Mouse (Mus musculus): ENCODE measurements at regions not wholly inside any gene's neighbourhood (a gene's known extent, or its start where the extent isn't known, plus 50 kb on each side); places are given as distances from the start of the nearest gene placed in this dataset.

GRCm38 (mm10) chr5:125843259-125843658, 311.7 kb downstream of the Tmem132b start:
- no peak for DNase-seq

DNA sequence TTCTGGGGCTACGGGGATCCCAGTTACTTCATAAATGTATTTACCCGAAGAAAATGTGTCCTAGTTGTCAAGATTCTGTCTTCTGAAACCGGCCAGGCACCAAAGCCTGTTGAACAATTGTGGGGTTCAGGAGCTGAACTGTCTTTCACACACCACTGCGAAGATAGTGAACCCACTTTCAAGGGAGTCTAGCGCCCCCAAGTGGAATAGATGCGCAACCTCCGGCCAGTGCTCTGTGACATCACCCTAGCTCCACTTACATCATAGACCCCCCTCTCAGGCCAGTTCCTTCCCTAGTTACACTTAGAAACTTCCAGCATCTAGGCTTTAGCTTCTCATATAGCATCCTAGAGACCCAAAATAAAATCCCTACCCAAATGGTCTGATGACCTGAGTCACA, 318.1 kb downstream of the Tmem132b start:
- DNase-seq: no peak

DNA sequence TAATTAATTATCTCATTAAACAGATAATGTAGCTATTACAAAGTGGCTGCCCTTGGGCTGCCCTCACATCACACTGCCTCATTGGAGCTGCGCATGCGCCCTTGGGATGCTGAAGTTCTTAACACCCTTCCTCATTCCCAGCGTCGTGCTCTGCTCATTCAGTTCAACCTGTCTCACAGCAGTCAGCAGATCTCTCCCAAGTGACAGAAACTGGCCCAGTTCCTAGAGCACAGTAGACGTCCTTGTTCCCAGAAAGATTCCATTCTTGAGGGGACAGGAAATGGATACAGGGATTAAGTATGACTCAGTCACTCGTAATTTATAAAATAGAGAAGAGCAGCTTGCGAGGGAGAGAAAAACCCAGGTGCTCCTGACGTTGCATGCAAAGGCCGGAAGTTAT, 344.7 kb downstream of the Tmem132b start:
- DNase-seq: no peak

GRCm38 (mm10) chr5:125888840-125889239, 357.3 kb downstream of the Tmem132b start:
- no peak for DNase-seq

GRCm38 (mm10) chr5:125893864-125894263, 362.3 kb downstream of the Tmem132b start:
- DNase-seq: no peak

- no peak for DNase-seq
Observed at GRCm38 (mm10) chr5:125902038-125902437, 370.5 kb downstream of the Tmem132b start.

DNA sequence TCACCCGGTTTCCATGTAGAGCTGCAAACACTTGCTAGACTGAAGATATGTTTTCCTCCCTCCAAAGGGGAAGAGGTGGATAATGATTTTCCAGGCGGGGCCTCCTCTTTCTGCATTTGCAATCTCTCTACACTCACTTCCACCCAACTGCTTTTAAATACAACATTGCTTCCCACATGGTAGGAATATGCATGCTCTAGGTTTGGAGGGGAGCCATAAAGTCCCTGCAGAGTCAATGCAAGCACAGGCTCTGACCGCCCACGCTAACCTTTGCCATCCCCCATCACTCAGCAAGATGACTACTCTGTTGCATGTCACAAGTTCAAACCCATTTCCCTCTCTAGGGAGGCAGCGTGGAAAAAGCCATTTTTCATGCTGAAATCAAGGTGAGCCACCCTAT, 372.9 kb downstream of the Tmem132b start:
- no peak for DNase-seq

DNA sequence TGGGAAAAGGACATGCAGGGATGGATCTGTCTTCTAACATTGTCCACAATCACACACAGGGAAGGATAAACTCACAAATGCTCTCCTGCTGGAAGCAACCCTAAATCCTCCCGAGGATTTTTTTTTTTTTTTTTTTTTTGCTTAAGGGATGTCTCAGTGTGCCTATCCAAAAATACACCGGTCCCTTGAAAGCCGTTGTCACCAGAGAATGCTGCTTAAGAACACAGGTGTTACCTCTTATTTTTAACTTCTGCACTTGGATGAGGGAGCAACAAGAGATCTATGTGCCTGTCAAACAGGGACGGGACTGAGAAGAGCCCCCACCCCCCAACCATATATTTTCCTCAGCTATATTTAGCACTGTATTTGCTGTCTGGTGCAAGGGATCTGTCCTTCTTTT, 375.8 kb downstream of the Tmem132b start:
- DNase-seq: no peak

GRCm38 (mm10) chr5:125907909-125908308, 376.3 kb downstream of the Tmem132b start:
- no peak for DNase-seq

DNA sequence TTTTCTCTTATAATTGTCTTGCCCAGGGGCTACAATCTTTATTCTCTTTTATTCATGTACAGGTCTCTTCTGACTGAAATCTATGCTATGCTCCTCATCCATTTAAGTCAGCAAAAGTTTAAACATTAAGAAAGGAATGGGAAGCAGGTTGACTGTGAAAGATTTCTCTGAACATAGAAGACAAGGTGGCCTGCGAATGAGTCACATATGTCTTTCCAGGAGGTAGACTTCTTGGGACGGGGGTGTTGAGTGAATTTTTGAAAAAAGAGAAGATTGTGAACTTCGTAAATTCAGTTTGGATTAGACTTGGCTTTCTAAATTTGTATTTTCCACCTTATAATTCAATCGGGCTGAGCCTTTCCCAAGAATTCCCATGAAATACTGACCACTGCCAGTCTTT, 384.3 kb downstream of the Tmem132b start:
- DNase-seq: no peak

DNA sequence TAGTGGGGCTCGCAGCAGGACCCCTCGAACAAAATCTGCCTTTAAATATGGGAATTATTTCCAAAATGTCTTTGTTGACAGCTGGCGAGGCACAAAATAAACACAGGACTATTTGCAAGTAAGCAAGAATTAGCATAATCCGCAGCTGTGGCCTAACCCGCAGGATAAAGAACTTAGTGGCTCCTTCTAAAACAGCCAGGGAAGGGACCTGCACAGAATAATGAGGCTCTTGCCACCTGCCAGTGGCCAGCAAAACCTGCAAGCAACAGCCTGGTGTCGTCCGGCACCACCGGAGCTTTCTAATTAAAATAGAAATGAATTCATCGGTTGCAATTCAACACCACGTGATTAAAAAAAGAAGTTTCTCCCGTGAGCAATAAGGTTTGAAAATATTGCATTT, 389.4 kb downstream of the Tmem132b start:
- no peak for DNase-seq

GRCm38 (mm10) chr5:125925856-125926497, 394.4 kb downstream of the Tmem132b start:
- no peak for DNase-seq

- no peak for DNase-seq
Observed at GRCm38 (mm10) chr5:125931502-125931901, 399.9 kb downstream of the Tmem132b start.

GRCm38 (mm10) chr5:125939416-125939815, 407.8 kb downstream of the Tmem132b start:
- DNase-seq: no peak

GRCm38 (mm10) chr5:125946729-125947128, 415.2 kb downstream of the Tmem132b start:
- DNase-seq: no peak

DNA sequence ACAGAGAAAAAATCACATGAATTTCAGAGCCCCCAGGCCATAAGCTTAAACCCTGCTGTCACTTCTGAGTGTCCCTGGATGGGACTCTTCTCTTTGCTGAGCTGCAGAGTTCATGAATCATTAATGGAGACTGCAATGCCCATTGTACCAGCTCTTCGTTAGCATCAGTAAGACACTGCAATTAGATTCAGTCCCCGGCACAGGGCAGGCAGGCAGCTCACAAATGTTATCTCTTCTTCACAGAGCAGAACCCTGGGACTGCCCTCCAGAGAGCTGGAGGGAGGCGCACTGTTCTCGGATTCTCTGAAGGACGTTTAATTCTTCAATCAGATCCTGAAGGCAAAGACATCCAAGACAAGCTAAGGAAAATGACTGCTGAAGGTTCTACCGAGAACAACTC, 420.1 kb downstream of the Tmem132b start:
- DNase-seq: no peak

DNA sequence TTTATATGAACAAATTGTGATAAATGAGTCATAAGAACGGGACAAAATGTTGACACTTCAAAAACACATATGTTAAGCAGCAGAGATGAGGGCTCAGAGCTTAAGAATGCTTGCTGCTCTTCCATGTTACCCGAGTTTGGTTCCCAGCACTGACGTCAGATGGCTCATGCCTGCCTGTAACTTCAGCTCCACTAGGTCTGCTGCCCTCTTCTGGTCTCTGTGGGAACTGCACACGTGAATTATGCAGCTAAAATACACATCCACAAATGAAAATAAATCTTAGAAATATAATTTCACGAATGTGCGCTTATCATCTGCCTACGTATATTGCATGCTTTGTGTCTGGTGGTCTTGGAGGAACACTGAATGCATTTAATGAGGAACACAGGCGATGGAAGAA, 432.5 kb downstream of the Tmem132b start:
- DNase-seq: no peak

DNA sequence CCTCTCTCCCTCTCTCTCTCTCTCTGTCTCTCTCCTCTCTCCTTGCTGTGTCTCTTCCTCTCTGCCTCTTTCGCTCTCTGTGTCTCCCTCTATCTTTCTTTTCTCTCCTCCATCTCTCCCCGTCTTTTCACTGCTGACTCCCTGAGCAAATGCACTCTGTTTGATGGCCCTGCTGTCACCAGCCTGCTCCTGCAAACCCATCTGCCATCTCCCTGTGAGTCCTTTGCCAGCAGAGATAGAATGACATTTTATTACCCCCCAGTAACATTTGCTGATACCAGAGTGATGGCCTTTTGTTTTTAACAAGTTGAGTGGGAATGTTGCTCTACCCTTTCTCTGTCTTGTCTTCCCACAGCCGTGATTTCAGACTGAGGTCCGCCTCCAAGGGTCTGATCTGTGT, 436.6 kb downstream of the Tmem132b start:
- no peak for DNase-seq

GRCm38 (mm10) chr5:125974035-125974434, 442.5 kb downstream of the Tmem132b start:
- no peak for DNase-seq

DNA sequence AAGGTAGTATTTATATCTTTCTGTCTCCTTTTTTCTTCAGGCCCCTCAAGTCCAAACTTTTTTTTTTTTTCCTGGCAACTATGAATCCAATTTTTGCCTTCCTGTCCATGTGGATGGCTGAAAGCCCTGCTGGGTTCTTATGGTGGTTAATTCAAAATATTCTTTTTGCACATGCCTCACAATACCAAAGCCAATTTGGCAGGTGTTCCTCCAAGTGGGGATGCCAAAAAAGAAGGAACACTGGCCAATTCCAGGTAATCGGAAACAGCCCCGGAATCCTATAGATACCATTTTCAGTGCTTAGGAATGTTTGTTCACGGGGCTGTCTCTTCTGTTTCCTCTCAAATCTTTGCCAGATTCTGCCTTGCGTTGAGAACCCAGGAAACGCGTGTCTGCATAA, 448.2 kb downstream of the Tmem132b start:
- DNase-seq: peak; percentile 9

DNA sequence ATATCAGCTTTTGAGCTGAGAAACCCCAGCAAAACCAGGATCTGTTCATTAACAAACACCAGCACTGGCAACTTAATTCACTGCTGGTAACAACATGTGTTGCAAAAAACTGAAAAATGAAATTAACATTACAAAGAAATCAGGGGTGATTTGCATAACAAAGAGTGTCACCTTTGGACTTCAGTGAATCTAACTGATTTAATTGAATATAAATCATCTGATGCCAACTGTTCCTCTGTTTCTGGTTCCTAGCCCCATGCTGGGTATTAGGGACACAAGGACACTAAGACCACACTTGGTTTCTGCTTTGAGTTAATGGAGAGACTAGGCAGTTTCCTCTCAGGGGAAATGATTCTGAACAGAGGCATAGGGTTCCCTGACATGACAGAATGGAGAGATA, 453.8 kb downstream of the Tmem132b start:
- no peak for DNase-seq

- no peak for DNase-seq
Observed at GRCm38 (mm10) chr5:125997173-125997572, 465.6 kb downstream of the Tmem132b start.

GRCm38 (mm10) chr5:126007871-126008270, 476.3 kb downstream of the Tmem132b start:
- DNase-seq: no peak

DNA sequence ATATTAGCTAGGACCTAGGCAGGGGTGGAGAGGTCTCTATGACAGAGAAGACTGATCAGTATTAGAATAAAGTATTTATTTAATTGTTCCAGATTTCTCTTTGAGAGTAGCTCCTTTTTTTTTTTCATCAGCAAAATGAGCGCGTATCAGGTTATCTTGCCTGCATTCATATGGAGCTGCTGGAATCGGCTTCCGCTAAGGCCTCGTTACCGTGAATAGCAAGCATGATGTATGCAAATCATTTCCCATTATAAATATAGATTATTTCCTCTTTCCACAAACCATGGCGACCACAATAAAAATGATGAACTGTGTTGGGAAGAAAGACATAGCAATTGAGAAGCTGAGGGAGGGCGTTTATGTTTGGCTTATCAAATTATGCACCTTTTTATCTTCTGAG, 476.7 kb downstream of the Tmem132b start:
- no peak for DNase-seq

GRCm38 (mm10) chr5:126019781-126020180, 488.2 kb downstream of the Tmem132b start:
- no peak for DNase-seq

DNA sequence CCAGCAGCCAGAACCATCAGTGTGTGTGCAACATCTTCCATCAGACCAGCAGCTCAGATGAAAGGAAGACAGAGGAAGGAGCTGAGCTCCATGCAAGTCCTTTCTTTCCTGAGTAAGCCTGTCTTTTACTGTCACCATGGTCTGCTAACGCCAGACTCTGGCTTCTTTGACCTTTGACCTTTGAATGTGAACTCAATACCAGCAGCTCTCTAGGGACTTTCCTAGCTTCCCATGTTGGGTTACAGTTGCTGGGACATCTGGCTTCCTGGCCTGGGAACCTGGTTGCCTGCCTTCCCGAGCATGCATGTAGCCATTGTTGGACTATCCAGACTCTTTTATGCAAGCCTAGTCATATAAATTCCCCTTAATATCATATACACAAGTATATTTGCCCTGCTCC, 492.3 kb downstream of the Tmem132b start:
- no peak for DNase-seq
